Mouse (Mus musculus) hindbrain, embryonic 13.5 days (tissue): ENCODE results near the gene Zfp213. TPM values are rescaled to one million over a fixed set of nuclear protein-coding genes. Genes with fewer than 3 reads are reported as not detected.

Source experiments
- ATAC-seq: fragments of 200-750 bp; cut with Nextera tagmentation; 2 replicates; pipeline ENCODE4 v1.8.0; 2017; ENCODE audit warnings: moderate TSS enrichment; ENCODE audit not compliant: low FRiP score
- H3K27ac ChIP-seq: fragments of 300-500 bp; sonication (generic); 2 replicates; pipeline ENCODE4 v1.5.1; 2015; ENCODE audit warnings: inconsistent platforms, mild to moderate bottlenecking, moderate library complexity
- H3K27me3 ChIP-seq: fragments of 300-500 bp; sonication (generic); 2 replicates; pipeline ENCODE4 v1.6.1; 2015; ENCODE audit warnings: mild to moderate bottlenecking, inconsistent platforms
- H3K36me3 ChIP-seq: fragments of 300-500 bp; sonication (generic); 2 replicates; pipeline ENCODE4 v1.6.1; 2015; ENCODE audit warnings: mild to moderate bottlenecking, inconsistent platforms
- H3K4me1 ChIP-seq: fragments of 300-500 bp; sonication (generic); replicated peaks from 2 replicates; pipeline ENCODE4 v1.6.1; 2015; ENCODE audit warnings: inconsistent platforms
- H3K4me2 ChIP-seq: fragments of 300-500 bp; sonication (generic); 2 replicates; pipeline ENCODE4 v1.6.1; 2015; ENCODE audit warnings: inconsistent platforms, mild to moderate bottlenecking, moderate library complexity
- H3K4me3 ChIP-seq: fragments of 300-500 bp; sonication (generic); 2 replicates; pipeline ENCODE4 v1.5.1; 2015; ENCODE audit warnings: mild to moderate bottlenecking, inconsistent platforms
- H3K9ac ChIP-seq: fragments of 300-500 bp; sonication (generic); 2 replicates; pipeline ENCODE4 v1.6.1; 2015; ENCODE audit warnings: mild to moderate bottlenecking, inconsistent platforms
- H3K9me3 ChIP-seq: fragments of 300-500 bp; sonication (generic); 2 replicates; pipeline ENCODE4 v1.6.1; 2016; ENCODE audit warnings: inconsistent platforms
- WGBS: fragments of 180-500 bp; shearing (Covaris S2); methylation state at CpG from one replicate; pipeline ENCODE4 v1.1.7; 2015; 5-methylcytosine and 5-hydroxymethylcytosine counted together
- polyA plus RNA-seq: library from polyadenylated mRNA; unstranded; fragments of >200 nt; fragmentation: Nextera tagmentation; extraction: Ambion mirVana; gene quantifications from 2 replicates; pipeline ENCODE4 v1.2.1, GENCODE M21; 2015

The Zfp213 gene
- 17.7 and 18.2 TPM in 2 replicates for polyA plus RNA-seq

- Histone ChIP-seq H3K4me3 (peak within 1 kb of the TSS; percentile 76), H3K9me3 (no peaks in the 10 kb centered on the region), H3K36me3 (peaks cover 24% of the 10 kb centered on the region), H3K4me1 (peaks cover 18% of the 10 kb centered on the region), H3K4me2 (peak within 1 kb of the TSS; percentile 83), H3K27ac (peak within 1 kb of the TSS; percentile 95), H3K27me3 (no peaks in the 10 kb centered on the region), H3K9ac (peak within 1 kb of the TSS; percentile 97)
- 1% methylated on average over 59 of the region's 59 CpGs for WGBS
- ATAC-seq: peak; percentile 97
Observed at GRCm38 (mm10) chr17:23563595-23564367, at the start of gene Zfp213. Gene Zfp213, minus strand, starts transcription at chr17:23564238.

- Histone ChIP-seq H3K9ac (no peak overlapping the region), H3K4me1 (no peaks in the 10 kb centered on the region), H3K36me3 (no peaks in the 10 kb centered on the region), H3K27ac (no peak overlapping the region), H3K27me3 (no peaks in the 10 kb centered on the region), H3K9me3 (no peaks in the 10 kb centered on the region), H3K4me3 (no peak overlapping the region), H3K4me2 (no peak overlapping the region)
- no peak for ATAC-seq
- 85% methylated on average over 28 of the region's 28 CpGs for WGBS
Observed at GRCm38 (mm10) chr17:23610361-23610800, 46.3 kb upstream of the Zfp213 start.

- no peaks in the 10 kb centered on the region for H3K36me3 ChIP-seq
- H3K27me3 ChIP-seq: no peaks in the 10 kb centered on the region
- 93% methylated on average over 24 of the region's 24 CpGs for WGBS
- no peaks in the 10 kb centered on the region for H3K9me3 ChIP-seq
- no peak overlapping the region for H3K27ac ChIP-seq
- H3K4me2 ChIP-seq: no peak overlapping the region
- H3K9ac ChIP-seq: no peak overlapping the region
- no peak for ATAC-seq
- no peaks in the 10 kb centered on the region for H3K4me1 ChIP-seq
- H3K4me3 ChIP-seq: no peak overlapping the region
Observed at GRCm38 (mm10) chr17:23609612-23610011, 45.6 kb upstream of the Zfp213 start.

- no peak for ATAC-seq
- Histone ChIP-seq H3K27ac (no peak overlapping the region), H3K36me3 (no peaks in the 10 kb centered on the region), H3K4me2 (no peak overlapping the region), H3K4me1 (no peaks in the 10 kb centered on the region), H3K27me3 (peaks cover 15% of the 10 kb centered on the region), H3K9me3 (no peaks in the 10 kb centered on the region), H3K9ac (no peak overlapping the region), H3K4me3 (no peak overlapping the region)
- WGBS: 85% methylated on average over 8 of the region's 8 CpGs
Observed at GRCm38 (mm10) chr17:23605220-23605619, 41.2 kb upstream of the Zfp213 start.

- H3K27me3 ChIP-seq: peaks cover 15% of the 10 kb centered on the region
- ATAC-seq: no peak
- no peaks in the 10 kb centered on the region for H3K36me3 ChIP-seq
- 86% methylated on average over 7 of the region's 7 CpGs for WGBS
- no peak overlapping the region for H3K4me3 ChIP-seq
- no peak overlapping the region for H3K4me2 ChIP-seq
- H3K27ac ChIP-seq: no peak overlapping the region
- H3K4me1 ChIP-seq: peaks cover 2% of the 10 kb centered on the region
- H3K9me3 ChIP-seq: no peaks in the 10 kb centered on the region
- H3K9ac ChIP-seq: no peak overlapping the region
Observed at GRCm38 (mm10) chr17:23604394-23604793, 40.4 kb upstream of the Zfp213 start.

GRCm38 (mm10) chr17:23603542-23603941 lies 39.5 kb upstream of the Zfp213 start:
- WGBS: 68% methylated on average over 2 of the region's 2 CpGs

GRCm38 (mm10) chr17:23603077-23603476 lies 39.0 kb upstream of the Zfp213 start:
- H3K9me3 ChIP-seq: no peaks in the 10 kb centered on the region
- H3K27me3 ChIP-seq: peaks cover 15% of the 10 kb centered on the region
- ATAC-seq: no peak
- no peak overlapping the region for H3K4me2 ChIP-seq
- H3K4me1 ChIP-seq: peaks cover 14% of the 10 kb centered on the region
- WGBS: 23% methylated on average over 8 of the region's 8 CpGs
- H3K27ac ChIP-seq: no peak overlapping the region
- no peak overlapping the region for H3K9ac ChIP-seq
- no peak overlapping the region for H3K4me3 ChIP-seq
- H3K36me3 ChIP-seq: no peaks in the 10 kb centered on the region

More at GRCm38 (mm10) chr17:23603542-23603941, 39.5 kb upstream of the Zfp213 start:
- Histone ChIP-seq H3K36me3 (no peaks in the 10 kb centered on the region), H3K9ac (no peak overlapping the region), H3K4me3 (no peak overlapping the region), H3K4me1 (peaks cover 10% of the 10 kb centered on the region), H3K4me2 (no peak overlapping the region), H3K9me3 (no peaks in the 10 kb centered on the region), H3K27ac (no peak overlapping the region), H3K27me3 (peaks cover 15% of the 10 kb centered on the region)
- ATAC-seq: no peak

- Histone ChIP-seq H3K9ac (no peak overlapping the region), H3K4me2 (no peak overlapping the region), H3K27me3 (peaks cover 15% of the 10 kb centered on the region), H3K27ac (no peak overlapping the region), H3K4me3 (no peak overlapping the region), H3K4me1 (peaks cover 14% of the 10 kb centered on the region), H3K9me3 (no peaks in the 10 kb centered on the region), H3K36me3 (no peaks in the 10 kb centered on the region)
- WGBS: 46% methylated on average over 10 of the region's 10 CpGs
- ATAC-seq: no peak
Observed at GRCm38 (mm10) chr17:23601836-23602585, 38.0 kb upstream of the Zfp213 start.

- 29% methylated on average over 15 of the region's 15 CpGs for whole genome bisulfite sequencing
Observed at GRCm38 (mm10) chr17:23600641-23601622, 36.9 kb upstream of the Zfp213 start, which contains the start of gene Zscan10. Gene Zscan10, plus strand, starts transcription at chr17:23600856.

GRCm38 (mm10) chr17:23599605-23600063 lies 35.6 kb upstream of the Zfp213 start:
- H3K27ac ChIP-seq: no peak overlapping the region
- peak overlapping the region; percentile 65 for H3K4me2 ChIP-seq
- peak overlapping the region; percentile 66; the same call in 1 of the 2 replicates for H3K9ac ChIP-seq
- peaks cover 15% of the 10 kb centered on the region for H3K27me3 ChIP-seq
- WGBS: 44% methylated on average over 7 of the region's 7 CpGs
- peaks cover 14% of the 10 kb centered on the region for H3K4me1 ChIP-seq
- ATAC-seq: no peak; the same call in 1 of the 2 replicates
- H3K36me3 ChIP-seq: no peaks in the 10 kb centered on the region
- H3K4me3 ChIP-seq: peak overlapping the region; percentile 42
- H3K9me3 ChIP-seq: no peaks in the 10 kb centered on the region

More at GRCm38 (mm10) chr17:23600641-23601622, 36.9 kb upstream of the Zfp213 start, which contains the start of gene Zscan10:
- H3K27ac ChIP-seq: no peak within 1 kb of the TSS
- no peak within 1 kb of the TSS for H3K9ac ChIP-seq
- H3K9me3 ChIP-seq: no peaks in the 10 kb centered on the region
- H3K4me1 ChIP-seq: peaks cover 14% of the 10 kb centered on the region
- ATAC-seq: no peak
- no peak within 1 kb of the TSS for H3K4me3 ChIP-seq
- H3K36me3 ChIP-seq: no peaks in the 10 kb centered on the region
- H3K4me2 ChIP-seq: peak within 1 kb of the TSS; percentile 65
- H3K27me3 ChIP-seq: peaks cover 15% of the 10 kb centered on the region
